Mouse (Mus musculus): ENCODE data around the gene Smim6.

GRCm38 (mm10) chr11:115950719-115951118 lies 38.9 kb downstream of the Smim6 start:
- TF ChIP-seq CTCF (IDR thresholded peaks at IDR 0.05; ENCODE audit: low read depth, low read length): no peak
- TF ChIP-seq GATA1 (IDR thresholded peaks at IDR 0.05; ENCODE audit: borderline replicate concordance, low read length): no peak
- TF ChIP-seq POLR2AphosphoS5 (IDR thresholded peaks at IDR 0.05; ENCODE audit: insufficient replicate concordance, low read depth, low read length): no peak

Data from G1E (cell line).